Mouse (Mus musculus): ENCODE results near the gene Susd2. TPM values are rescaled to one million over a fixed set of nuclear protein-coding genes. Genes with fewer than 3 reads are reported as not detected.

Gene Susd2
- polyA plus RNA-seq, 1 experiment from 2014 or later: 33.7 TPM

DNA sequence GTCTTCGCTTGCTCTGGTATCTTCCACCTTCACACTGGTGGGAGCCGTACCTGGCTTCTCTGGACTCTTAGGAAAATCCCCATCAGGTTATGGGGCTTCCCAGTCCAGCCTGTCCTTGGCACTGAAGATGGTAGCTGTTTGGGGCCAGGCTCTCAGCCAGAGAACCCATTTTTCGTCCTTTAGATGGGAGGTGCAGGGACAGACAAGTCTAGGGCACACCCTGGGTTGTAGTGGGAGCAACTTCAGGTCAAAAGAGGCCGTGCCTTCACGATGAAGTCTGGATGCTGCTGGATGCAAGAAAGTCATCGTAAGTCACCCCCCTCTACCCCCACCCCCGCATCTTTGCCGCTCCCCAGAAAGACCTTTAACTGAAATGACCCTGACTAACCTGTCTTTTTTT is 9.2 kb downstream of the Susd2 start:
- no peak for DNase-seq (ENCODE audit: low spot score)
- WGBS: 93% methylated on average over 8 of the region's 8 CpGs
- no peak overlapping the region for H3K4me2 ChIP-seq (ENCODE audit: low read length)
- TF ChIP-seq CTCF (IDR thresholded peaks at IDR 0.05; ENCODE audit: low read depth): no peak
- no peak overlapping the region for H3K27ac ChIP-seq
- H3K4me1 ChIP-seq (replicated peaks; ENCODE audit: insufficient read depth, low read length): no peaks in the 10 kb centered on the region
- no peaks in the 10 kb centered on the region for H3K27me3 ChIP-seq (ENCODE audit: insufficient read depth, low read length)
- no peaks in the 10 kb centered on the region for H3K9me3 ChIP-seq (replicated peaks; ENCODE audit: low read length)
- no peak for ATAC-seq (replicated peaks; ENCODE audit: low FRiP score, low read depth)
- no peak overlapping the region for H3K9ac ChIP-seq (ENCODE audit: low read depth, low read length)
- H3K4me3 ChIP-seq (replicated peaks; ENCODE audit: low read depth, low read length): no peak overlapping the region
- no peaks in the 10 kb centered on the region for H3K36me3 ChIP-seq (ENCODE audit: insufficient read depth, low read length)

DNA sequence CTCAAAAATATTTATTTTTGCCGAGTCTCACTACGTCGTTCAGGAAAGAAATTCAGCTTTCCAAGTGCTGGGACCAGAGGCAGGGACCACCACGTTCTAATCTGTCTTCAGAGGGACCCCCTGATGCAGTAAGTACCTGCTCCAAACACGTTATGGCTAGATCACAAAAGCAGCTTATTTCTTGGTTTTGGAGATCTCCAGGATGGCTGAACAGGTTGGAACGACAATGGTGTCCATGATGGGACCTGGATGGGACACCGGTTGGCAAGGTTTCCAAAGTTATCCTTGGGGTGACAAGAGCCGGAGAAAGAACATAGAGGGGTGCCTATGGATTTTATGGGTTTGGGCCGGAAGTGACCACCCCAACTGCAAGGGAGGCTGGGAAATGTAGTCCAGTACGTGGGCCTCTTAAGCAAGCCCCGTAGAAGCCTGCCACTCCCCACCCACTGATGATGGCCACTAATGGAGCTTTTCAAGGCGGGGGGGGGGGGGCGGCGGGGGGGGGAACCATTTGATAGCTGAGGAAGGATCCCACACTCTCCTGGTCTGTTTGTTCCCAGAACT is 10.2 kb downstream of the Susd2 start:
- Histone ChIP-seq H3K9me3 (replicated peaks; ENCODE audit: low read length) (no peaks in the 10 kb centered on the region), H3K27ac (no peak overlapping the region), H3K4me3 (replicated peaks; ENCODE audit: low read depth, low read length) (no peak overlapping the region), H3K27me3 (ENCODE audit: insufficient read depth, low read length) (no peaks in the 10 kb centered on the region), H3K4me1 (replicated peaks; ENCODE audit: insufficient read depth, low read length) (no peaks in the 10 kb centered on the region), H3K9ac (ENCODE audit: low read depth, low read length) (no peak overlapping the region), H3K4me2 (ENCODE audit: low read length) (no peak overlapping the region), H3K36me3 (ENCODE audit: insufficient read depth, low read length) (no peaks in the 10 kb centered on the region)
- WGBS: 69% methylated on average over 14 of the region's 14 CpGs
- no peak for ATAC-seq (replicated peaks; ENCODE audit: low FRiP score, low read depth)
- DNase-seq (ENCODE audit: low spot score): no peak
- no peak for TF ChIP-seq CTCF (IDR thresholded peaks at IDR 0.05; ENCODE audit: low read depth)

DNA sequence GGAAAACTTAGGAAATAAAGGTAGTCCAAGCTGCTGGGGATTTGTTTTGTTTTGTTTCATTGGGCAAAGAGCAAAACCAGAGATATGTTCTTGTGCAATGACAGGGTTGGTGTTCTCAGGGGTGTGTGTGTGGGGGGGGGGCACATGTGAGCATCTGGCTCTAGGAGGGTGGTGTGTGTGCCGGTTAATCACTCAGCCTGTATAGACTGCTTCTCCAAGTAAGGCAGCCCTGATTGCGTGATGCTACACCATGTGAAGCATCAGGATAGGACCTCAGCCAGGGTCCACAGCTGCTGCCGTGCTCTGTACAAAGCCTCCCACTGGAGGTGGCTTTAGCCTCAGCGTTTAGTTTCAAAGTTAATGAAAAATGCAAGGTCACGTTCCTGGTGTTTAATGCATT is 10.8 kb downstream of the Susd2 start:
- WGBS: 62% methylated on average over 5 of the region's 5 CpGs
- no peaks in the 10 kb centered on the region for H3K9me3 ChIP-seq (replicated peaks; ENCODE audit: low read length)
- no peak for DNase-seq (ENCODE audit: low spot score)
- TF ChIP-seq CTCF (IDR thresholded peaks at IDR 0.05; ENCODE audit: low read depth): no peak
- H3K27ac ChIP-seq: no peak overlapping the region
- no peak overlapping the region for H3K4me2 ChIP-seq (ENCODE audit: low read length)
- no peaks in the 10 kb centered on the region for H3K36me3 ChIP-seq (ENCODE audit: insufficient read depth, low read length)
- ATAC-seq (replicated peaks; ENCODE audit: low FRiP score, low read depth): no peak
- H3K4me1 ChIP-seq (replicated peaks; ENCODE audit: insufficient read depth, low read length): no peaks in the 10 kb centered on the region
- no peaks in the 10 kb centered on the region for H3K27me3 ChIP-seq (ENCODE audit: insufficient read depth, low read length)
- H3K4me3 ChIP-seq (replicated peaks; ENCODE audit: low read depth, low read length): no peak overlapping the region
- H3K9ac ChIP-seq (ENCODE audit: low read depth, low read length): no peak overlapping the region

DNA sequence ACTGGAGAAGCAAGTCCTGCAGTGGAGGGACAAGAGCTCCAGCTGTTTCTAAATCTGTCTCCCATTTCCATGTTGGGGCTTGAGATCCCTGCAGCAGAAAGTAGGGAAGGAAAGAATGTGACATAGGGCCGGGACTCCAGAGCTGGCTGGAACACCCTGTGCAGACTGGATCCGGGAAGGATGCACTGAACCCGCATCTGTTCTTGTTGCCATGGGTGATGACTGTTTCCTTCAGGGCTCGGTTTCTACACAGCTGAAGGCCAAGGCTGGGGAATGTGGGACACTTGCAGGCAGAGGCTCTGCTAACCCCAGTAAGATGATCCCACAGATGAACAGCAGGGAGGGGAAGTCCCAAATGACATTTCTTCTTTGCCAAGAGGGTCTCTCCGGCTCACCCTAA is 11.2 kb downstream of the Susd2 start:
- Histone ChIP-seq H3K4me3 (replicated peaks; ENCODE audit: low read depth, low read length) (no peak overlapping the region), H3K9ac (ENCODE audit: low read depth, low read length) (no peak overlapping the region), H3K27ac (no peak overlapping the region), H3K36me3 (ENCODE audit: insufficient read depth, low read length) (no peaks in the 10 kb centered on the region), H3K4me1 (replicated peaks; ENCODE audit: insufficient read depth, low read length) (no peaks in the 10 kb centered on the region), H3K9me3 (replicated peaks; ENCODE audit: low read length) (no peaks in the 10 kb centered on the region), H3K27me3 (ENCODE audit: insufficient read depth, low read length) (no peaks in the 10 kb centered on the region), H3K4me2 (ENCODE audit: low read length) (no peak overlapping the region)
- ATAC-seq (replicated peaks; ENCODE audit: low FRiP score, low read depth) (no peak), DNase-seq (ENCODE audit: low spot score) (peak; percentile 56)
- WGBS: 40% methylated on average over 5 of the region's 5 CpGs
- TF ChIP-seq CTCF (IDR thresholded peaks at IDR 0.05; ENCODE audit: low read depth): no peak

DNA sequence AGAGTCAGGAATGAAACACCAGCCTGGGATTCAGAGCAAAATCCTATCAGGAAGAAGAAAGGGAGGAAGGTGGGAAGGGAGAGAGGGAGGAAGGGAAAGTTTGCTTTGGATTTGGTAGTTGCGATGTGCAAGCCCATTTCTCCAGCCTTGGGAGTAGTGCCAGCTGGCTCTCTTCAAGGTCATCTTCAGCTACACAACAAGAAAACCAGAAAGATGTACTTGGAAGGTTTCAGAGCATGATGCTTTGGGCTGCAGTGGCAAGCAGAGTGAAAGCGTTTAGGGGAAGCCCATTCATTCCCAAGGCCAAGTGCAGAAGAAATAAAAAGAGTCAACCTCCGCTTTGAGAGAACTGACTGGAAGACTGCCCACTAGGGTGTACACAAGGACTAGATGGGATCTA is 16.3 kb downstream of the Susd2 start:
- WGBS: 75% methylated on average over 3 of the region's 3 CpGs
- Histone ChIP-seq H3K9me3 (replicated peaks; ENCODE audit: low read length) (no peaks in the 10 kb centered on the region), H3K36me3 (ENCODE audit: insufficient read depth, low read length) (no peaks in the 10 kb centered on the region), H3K27ac (no peak overlapping the region), H3K4me3 (replicated peaks; ENCODE audit: low read depth, low read length) (no peak overlapping the region), H3K4me1 (replicated peaks; ENCODE audit: insufficient read depth, low read length) (no peaks in the 10 kb centered on the region), H3K4me2 (ENCODE audit: low read length) (no peak overlapping the region), H3K9ac (ENCODE audit: low read depth, low read length) (no peak overlapping the region), H3K27me3 (ENCODE audit: insufficient read depth, low read length) (no peaks in the 10 kb centered on the region)
- ATAC-seq (replicated peaks; ENCODE audit: low FRiP score, low read depth) (no peak), DNase-seq (ENCODE audit: low spot score) (no peak)
- no peak for TF ChIP-seq CTCF (IDR thresholded peaks at IDR 0.05; ENCODE audit: low read depth)

DNA sequence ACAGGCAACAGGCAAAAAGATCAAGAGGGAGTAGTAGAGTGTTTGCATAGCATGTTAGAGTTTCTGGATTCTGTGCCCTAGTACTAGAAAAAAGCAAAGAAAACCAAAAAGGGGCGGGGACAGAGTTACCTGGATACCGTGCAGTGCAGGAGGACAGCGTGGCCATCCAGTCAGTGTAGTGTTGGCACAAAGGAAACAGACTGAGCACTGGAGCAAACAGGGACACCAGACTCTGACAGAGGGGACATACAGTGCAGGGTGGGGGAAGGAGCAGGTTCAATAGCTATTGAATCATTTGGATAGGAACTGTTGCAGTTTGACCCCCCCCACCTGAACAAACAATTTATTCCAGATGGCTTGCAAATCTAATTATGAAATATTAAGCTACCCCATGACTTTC is 16.8 kb downstream of the Susd2 start:
- Histone ChIP-seq H3K36me3 (ENCODE audit: insufficient read depth, low read length) (no peaks in the 10 kb centered on the region), H3K27ac (no peak overlapping the region), H3K4me2 (ENCODE audit: low read length) (no peak overlapping the region), H3K4me1 (replicated peaks; ENCODE audit: insufficient read depth, low read length) (no peaks in the 10 kb centered on the region), H3K9ac (ENCODE audit: low read depth, low read length) (no peak overlapping the region), H3K4me3 (replicated peaks; ENCODE audit: low read depth, low read length) (no peak overlapping the region), H3K9me3 (replicated peaks; ENCODE audit: low read length) (no peaks in the 10 kb centered on the region), H3K27me3 (ENCODE audit: insufficient read depth, low read length) (no peaks in the 10 kb centered on the region)
- 39% methylated on average over 3 of the region's 3 CpGs for WGBS
- DNase-seq (ENCODE audit: low spot score): no peak
- no peak for ATAC-seq (replicated peaks; ENCODE audit: low FRiP score, low read depth)
- no peak for TF ChIP-seq CTCF (IDR thresholded peaks at IDR 0.05; ENCODE audit: low read depth)

DNA sequence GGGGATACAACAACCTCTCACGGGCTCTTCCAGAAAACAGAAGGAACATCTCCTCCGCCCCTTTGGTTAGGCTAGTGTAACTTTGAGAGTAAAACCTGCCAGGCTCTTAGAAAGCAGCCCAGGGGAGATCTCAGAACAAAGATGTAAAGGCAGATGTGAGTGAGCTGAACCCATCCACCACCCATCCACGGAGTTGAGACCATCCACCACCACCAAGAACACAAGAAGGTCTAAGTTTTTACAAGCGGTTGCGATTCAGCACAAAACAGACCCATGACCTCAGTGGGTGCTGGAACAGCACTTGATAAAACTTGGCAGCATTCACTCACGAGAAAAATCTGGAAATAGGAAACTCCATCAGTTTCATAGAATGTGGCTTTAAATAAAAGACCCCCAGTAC is 17.9 kb downstream of the Susd2 start:
- Histone ChIP-seq H3K9ac (ENCODE audit: low read depth, low read length) (no peak overlapping the region), H3K9me3 (replicated peaks; ENCODE audit: low read length) (no peaks in the 10 kb centered on the region), H3K4me1 (replicated peaks; ENCODE audit: insufficient read depth, low read length) (no peaks in the 10 kb centered on the region), H3K27me3 (ENCODE audit: insufficient read depth, low read length) (no peaks in the 10 kb centered on the region), H3K27ac (no peak overlapping the region), H3K36me3 (ENCODE audit: insufficient read depth, low read length) (no peaks in the 10 kb centered on the region), H3K4me3 (replicated peaks; ENCODE audit: low read depth, low read length) (no peak overlapping the region), H3K4me2 (ENCODE audit: low read length) (no peak overlapping the region)
- DNase-seq (ENCODE audit: low spot score) (no peak), ATAC-seq (replicated peaks; ENCODE audit: low FRiP score, low read depth) (no peak)
- no peak for TF ChIP-seq CTCF (IDR thresholded peaks at IDR 0.05; ENCODE audit: low read depth)
- 47% methylated on average over 6 of the region's 6 CpGs for WGBS
